Mouse (Mus musculus) megakaryocyte, embryonic 14.5 days (primary cell): ENCODE results near the gene Bcas3. TPM values are rescaled to one million over a fixed set of nuclear protein-coding genes. Genes with fewer than 3 reads are reported as not detected.
A peak's percentile ranks its signal among the peaks of the same experiment; 100 is the strongest.

Experiments used
- H3K27me3 ChIP-seq: replicated peaks from 2 replicates; pipeline ENCODE3; 2012; ENCODE audit warnings: inconsistent platforms
- H3K36me3 ChIP-seq: replicated peaks from 2 replicates; pipeline ENCODE3; 2012; ENCODE audit warnings: low read length, inconsistent platforms, mixed read lengths
- H3K4me1 ChIP-seq: 2 replicates; pipeline ENCODE4 v1.6.1; 2012; ENCODE audit warnings: inconsistent platforms
- H3K4me3 ChIP-seq: replicated peaks from 2 replicates; pipeline ENCODE3; 2012; ENCODE audit warnings: moderate library complexity, mild to moderate bottlenecking, inconsistent platforms
- H3K9me3 ChIP-seq: 2 replicates; pipeline ENCODE4 v1.6.1; 2012; ENCODE audit warnings: inconsistent platforms
- FLI1 ChIP-seq: IDR thresholded peaks from 2 replicates; pipeline ENCODE4 v1.6.1; 2012; ENCODE audit warnings: low read length, inconsistent platforms, mixed read lengths
- GATA1 ChIP-seq: IDR thresholded peaks from 3 replicates; pipeline ENCODE4 v1.6.1; 2012; ENCODE audit warnings: mixed read lengths, low read length, inconsistent platforms, borderline replicate concordance
- polyA plus RNA-seq: library from polyadenylated mRNA; stranded (reverse); fragments of >175 nt; gene quantifications from 2 replicates; pipeline ENCODE4 v1.2.3, GENCODE M21; 2012; ENCODE audit warnings: low replicate concordance; ENCODE audit not compliant: insufficient read depth

Bcas3 gene
- polyA plus RNA-seq, 1 experiment = 212 TPM

DNA sequence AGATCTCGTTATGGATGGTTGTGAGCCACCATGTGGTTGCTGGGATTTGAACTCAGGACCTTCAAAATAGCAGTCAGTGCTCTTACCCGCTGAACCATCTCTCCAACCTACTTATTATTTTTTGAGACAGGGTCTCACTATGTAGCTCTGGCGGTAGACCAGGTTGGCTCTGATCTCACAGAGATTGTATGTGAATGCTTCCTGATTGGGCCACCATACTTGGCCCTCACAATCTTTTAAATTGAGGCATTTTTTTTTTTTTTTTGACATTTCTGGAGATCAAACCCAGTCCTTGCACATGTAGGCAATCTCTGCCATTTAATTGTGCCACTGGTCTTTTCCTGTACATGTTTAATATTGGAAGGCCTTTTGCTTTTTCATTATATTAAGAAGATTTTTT is 24.2 kb upstream of the Bcas3 start:
- Histone ChIP-seq H3K36me3 (peaks cover 58% of the 10 kb centered on the region), H3K4me3 (no peak overlapping the region)
- TF ChIP-seq FLI1 = no peak
- TF ChIP-seq GATA1 = no peak

DNA sequence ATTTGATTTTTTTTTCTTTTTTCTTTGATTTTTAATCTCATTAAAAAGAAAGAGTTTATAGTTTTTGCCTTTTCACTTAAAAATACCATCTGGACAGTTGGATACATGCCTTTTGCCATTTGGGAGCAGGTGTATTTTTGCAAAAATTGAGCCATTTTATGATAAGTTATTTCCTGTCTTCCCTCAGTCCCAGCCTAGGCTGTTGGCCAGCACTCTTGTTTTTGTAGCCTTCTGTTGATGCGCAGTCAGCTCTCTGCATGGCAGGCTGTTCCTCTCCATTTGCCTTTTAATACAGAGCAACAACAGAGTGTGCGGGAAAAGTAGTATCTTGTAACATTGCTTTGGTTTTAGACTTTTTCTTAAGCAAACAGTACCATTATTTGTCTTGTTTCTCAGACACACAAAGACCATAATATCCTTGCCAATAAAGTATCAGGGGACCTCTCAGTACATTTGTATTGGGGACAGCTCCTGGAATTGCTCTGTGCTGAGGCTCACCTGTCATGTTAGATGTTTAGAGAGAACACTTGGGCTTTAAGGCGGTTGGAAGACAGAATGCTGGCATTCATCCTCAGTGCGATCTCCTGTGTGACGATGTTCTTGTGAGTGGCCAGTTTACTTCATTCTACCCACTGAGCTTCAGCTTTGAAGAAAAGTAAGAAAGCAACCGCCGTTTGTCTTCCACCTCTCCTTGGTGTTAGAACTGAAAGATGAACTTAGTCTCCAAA is 23.6 kb upstream of the Bcas3 start:
- TF ChIP-seq GATA1 (no peak), FLI1 (no peak)
- Histone ChIP-seq H3K9me3 (no peaks in the 10 kb centered on the region), H3K36me3 (peaks cover 63% of the 10 kb centered on the region), H3K27me3 (no peaks in the 10 kb centered on the region), H3K4me1 (peaks cover 10% of the 10 kb centered on the region), H3K4me3 (no peak overlapping the region)

More for the DNA sequence above, 24.2 kb upstream of the Bcas3 start:
- Histone ChIP-seq H3K9me3 (no peaks in the 10 kb centered on the region), H3K27me3 (no peaks in the 10 kb centered on the region), H3K4me1 (peaks cover 17% of the 10 kb centered on the region)

- Histone ChIP-seq H3K9me3 (no peaks in the 10 kb centered on the region), H3K4me1 (peaks cover 10% of the 10 kb centered on the region), H3K4me3 (no peak overlapping the region), H3K36me3 (peaks cover 92% of the 10 kb centered on the region), H3K27me3 (no peaks in the 10 kb centered on the region)
- TF ChIP-seq FLI1 (no peak), GATA1 (no peak)
Measured at GRCm38 (mm10) chr11:85334778-85335177, 18.2 kb upstream of the Bcas3 start.

DNA sequence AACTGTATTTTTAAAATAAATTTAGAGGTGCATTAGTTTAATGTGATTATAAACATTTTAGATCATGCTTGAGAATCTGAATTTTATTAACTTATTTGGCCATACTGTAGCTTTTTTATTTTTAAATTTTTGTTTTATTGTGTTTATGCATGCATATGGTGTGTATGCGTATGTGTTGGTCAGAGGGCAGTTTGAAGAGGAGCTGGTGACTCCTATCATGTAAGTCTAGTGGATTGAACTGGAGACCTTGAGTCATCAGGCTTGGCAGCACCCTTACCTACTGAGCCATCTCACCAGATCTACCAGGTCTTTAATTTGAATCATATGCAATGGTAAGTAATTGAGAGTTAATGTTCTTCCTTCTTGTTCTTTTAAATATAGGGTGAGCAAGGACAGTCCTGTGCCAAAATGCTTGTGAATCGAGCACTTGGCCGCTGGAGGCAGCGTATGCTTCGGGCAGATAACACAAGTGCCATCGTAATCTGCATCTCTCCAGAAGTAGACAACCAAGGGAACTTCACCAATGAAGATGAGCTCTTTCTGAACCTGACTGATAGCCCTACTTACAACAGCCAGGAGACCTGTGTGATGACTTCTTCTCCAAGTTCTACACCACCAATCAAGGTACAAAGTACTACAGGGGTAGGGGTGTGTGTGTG is 13.7 kb upstream of the Bcas3 start:
- no peaks in the 10 kb centered on the region for H3K9me3 ChIP-seq
- H3K36me3 ChIP-seq = peaks cover 95% of the 10 kb centered on the region
- H3K4me1 ChIP-seq = peaks cover 43% of the 10 kb centered on the region
- no peak for TF ChIP-seq GATA1
- TF ChIP-seq FLI1 = no peak
- H3K4me3 ChIP-seq = no peak overlapping the region
- no peaks in the 10 kb centered on the region for H3K27me3 ChIP-seq

GRCm38 (mm10) chr11:85340070-85340616 is 12.8 kb upstream of the Bcas3 start:
- Histone ChIP-seq H3K27me3 (no peaks in the 10 kb centered on the region), H3K4me1 (peaks cover 40% of the 10 kb centered on the region), H3K36me3 (peaks cover 89% of the 10 kb centered on the region), H3K9me3 (no peaks in the 10 kb centered on the region), H3K4me3 (no peak overlapping the region)
- TF ChIP-seq FLI1 (no peak), GATA1 (no peak)

DNA sequence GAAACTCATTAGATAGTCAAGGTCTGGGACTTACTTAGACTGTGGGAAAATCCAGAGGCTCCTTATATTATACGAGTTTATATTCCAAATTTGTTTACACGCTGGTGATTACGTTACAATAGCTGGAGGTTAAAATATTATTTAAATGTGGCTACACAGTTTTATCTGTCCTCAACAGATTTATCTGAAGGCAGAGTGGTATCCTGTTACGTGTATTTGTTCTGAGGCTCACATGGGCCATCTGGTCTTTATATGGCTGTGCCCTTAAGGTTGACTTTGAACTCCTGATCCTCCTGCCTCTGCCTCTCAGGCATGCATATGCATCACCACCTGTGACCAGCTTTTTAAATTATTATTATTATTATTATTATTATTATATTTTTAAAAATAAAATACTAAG is 852 bp downstream of the Bcas3 start:
- Histone ChIP-seq H3K36me3 (peaks cover 33% of the 10 kb centered on the region), H3K4me1 (peaks cover 28% of the 10 kb centered on the region), H3K4me3 (peak overlapping the region; percentile 99), H3K9me3 (no peaks in the 10 kb centered on the region), H3K27me3 (no peaks in the 10 kb centered on the region)
- TF ChIP-seq FLI1 (no peak), GATA1 (no peak)

DNA sequence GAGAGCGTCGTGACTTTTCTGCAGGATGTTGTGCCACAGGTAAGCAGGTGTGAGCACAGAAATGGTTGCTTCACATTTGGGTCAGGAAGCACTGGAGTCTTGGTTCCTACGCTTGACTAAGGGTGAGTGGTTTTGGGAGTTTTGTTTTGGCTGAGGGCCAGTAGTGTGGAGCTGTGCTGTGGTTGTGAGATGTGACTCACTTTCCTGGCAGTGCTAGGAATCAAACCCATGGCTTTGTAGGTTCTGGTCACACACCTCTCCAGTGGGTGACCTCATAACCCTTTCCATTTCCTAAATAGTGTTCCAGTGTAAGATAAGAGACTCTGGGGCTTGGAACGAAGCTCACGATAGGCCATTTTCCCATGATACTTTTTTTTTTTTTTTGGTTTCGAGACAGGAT is 6.7 kb downstream of the Bcas3 start:
- H3K27me3 ChIP-seq = no peaks in the 10 kb centered on the region
- peaks cover 83% of the 10 kb centered on the region for H3K36me3 ChIP-seq
- H3K4me3 ChIP-seq = no peak overlapping the region
- TF ChIP-seq GATA1 (no peak), FLI1 (no peak)
- no peaks in the 10 kb centered on the region for H3K9me3 ChIP-seq
- H3K4me1 ChIP-seq = peaks cover 15% of the 10 kb centered on the region

- TF ChIP-seq FLI1 (no peak), GATA1 (no peak)
Measured at GRCm38 (mm10) chr11:85361621-85362020, 8.7 kb downstream of the Bcas3 start.

GRCm38 (mm10) chr11:85366168-85366567 is 13.2 kb downstream of the Bcas3 start:
- no peaks in the 10 kb centered on the region for H3K9me3 ChIP-seq
- peaks cover 88% of the 10 kb centered on the region for H3K36me3 ChIP-seq
- no peaks in the 10 kb centered on the region for H3K27me3 ChIP-seq
- no peak overlapping the region for H3K4me3 ChIP-seq
- H3K4me1 ChIP-seq = peaks cover 22% of the 10 kb centered on the region
- TF ChIP-seq FLI1 (no peak), GATA1 (no peak)

More at GRCm38 (mm10) chr11:85361621-85362020, 8.7 kb downstream of the Bcas3 start:
- Histone ChIP-seq H3K36me3 (peaks cover 87% of the 10 kb centered on the region), H3K4me1 (peaks cover 8% of the 10 kb centered on the region), H3K4me3 (no peak overlapping the region), H3K9me3 (no peaks in the 10 kb centered on the region), H3K27me3 (no peaks in the 10 kb centered on the region)

DNA sequence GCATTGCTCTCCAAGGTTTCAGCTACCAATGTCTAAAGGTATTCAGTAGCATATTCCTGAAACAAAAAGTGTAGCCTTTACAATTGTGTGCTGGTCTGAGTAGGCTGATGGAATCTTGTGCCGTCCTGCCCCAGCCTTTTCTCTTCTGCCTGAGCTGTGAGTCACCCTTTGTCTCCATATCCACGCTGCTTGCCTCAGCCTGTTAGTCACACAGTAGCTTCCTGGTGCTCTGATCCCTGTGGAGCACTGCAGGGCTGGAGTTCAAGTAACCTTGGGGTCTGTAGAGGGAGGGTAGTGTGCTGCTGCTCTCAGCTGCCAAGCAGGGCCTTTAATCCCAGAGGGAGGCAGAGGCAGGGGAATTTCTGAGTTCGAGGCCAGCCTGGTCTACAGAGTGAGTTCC is 14.9 kb downstream of the Bcas3 start:
- no peak for TF ChIP-seq FLI1
- TF ChIP-seq GATA1 = no peak
- H3K4me1 ChIP-seq = peaks cover 22% of the 10 kb centered on the region
- peaks cover 85% of the 10 kb centered on the region for H3K36me3 ChIP-seq
- no peaks in the 10 kb centered on the region for H3K27me3 ChIP-seq
- H3K9me3 ChIP-seq = no peaks in the 10 kb centered on the region
- H3K4me3 ChIP-seq = no peak overlapping the region
